Mouse (Mus musculus) E14TG2a.4 (cell line): ENCODE measurements around the gene Stx18.

Source experiments
- H3K27me3 ChIP-seq: 2 replicates; pipeline ENCODE4 v1.6.1; 2014; ENCODE audit warnings: low read length, control low read depth; ENCODE audit not compliant: insufficient read depth
- H3K36me3 ChIP-seq: 2 replicates; pipeline ENCODE4 v1.6.1; 2014; ENCODE audit warnings: low read length, control low read depth; ENCODE audit not compliant: insufficient read depth
- H3K4me1 ChIP-seq: replicated peaks from 2 replicates; pipeline ENCODE4 v1.6.1; 2014; ENCODE audit warnings: low read depth, low read length, control low read depth
- H3K4me3 ChIP-seq: replicated peaks from 2 replicates; pipeline ENCODE4 v1.5.1; 2014; ENCODE audit warnings: mild to moderate bottlenecking, low read length
- H3K9me3 ChIP-seq: 2 replicates; pipeline ENCODE4 v1.6.1; 2014; ENCODE audit warnings: low read length, control low read depth
- CTCF ChIP-seq: conservative IDR thresholded peaks from 2 replicates; pipeline ENCODE4 v1.5.1; 2014; ENCODE audit warnings: low read length
- NANOG ChIP-seq: IDR thresholded peaks from 2 replicates; pipeline ENCODE4 v1.6.1; 2014; ENCODE audit warnings: borderline replicate concordance, low read length, mixed read lengths
- POU5F1 ChIP-seq: IDR thresholded peaks from 2 replicates; pipeline ENCODE4 v1.6.1; 2014; ENCODE audit warnings: low read length, borderline replicate concordance

Stx18 gene

GRCm38 (mm10) chr5:38085561-38086392, 47.2 kb downstream of the Stx18 start:
- TF ChIP-seq NANOG = no peak
- TF ChIP-seq CTCF = peak; percentile 91
- no peak for TF ChIP-seq POU5F1
- H3K27me3 ChIP-seq = no peaks in the 10 kb centered on the region
- H3K36me3 ChIP-seq = no peaks in the 10 kb centered on the region
- H3K4me3 ChIP-seq = no peak overlapping the region
- peaks cover 14% of the 10 kb centered on the region for H3K4me1 ChIP-seq
- H3K9me3 ChIP-seq = no peaks in the 10 kb centered on the region

- H3K36me3 ChIP-seq = no peaks in the 10 kb centered on the region
- TF ChIP-seq CTCF (no peak), POU5F1 (no peak), NANOG (no peak)
- H3K9me3 ChIP-seq = no peaks in the 10 kb centered on the region
These were observed 51.6 kb downstream of the Stx18 start for GRCm38 (mm10) chr5:38090111-38090510.

GRCm38 (mm10) chr5:38090581-38090980, 52.0 kb downstream of the Stx18 start:
- no peak overlapping the region for H3K4me3 ChIP-seq
- peaks cover 13% of the 10 kb centered on the region for H3K4me1 ChIP-seq
- no peak for TF ChIP-seq POU5F1
- TF ChIP-seq CTCF = no peak
- TF ChIP-seq NANOG = peak; percentile 62; the same call in 1 of the 2 replicates
- H3K27me3 ChIP-seq = no peaks in the 10 kb centered on the region
- no peaks in the 10 kb centered on the region for H3K36me3 ChIP-seq
- no peaks in the 10 kb centered on the region for H3K9me3 ChIP-seq

More at GRCm38 (mm10) chr5:38090111-38090510, 51.6 kb downstream of the Stx18 start:
- Histone ChIP-seq H3K4me3 (no peak overlapping the region), H3K27me3 (no peaks in the 10 kb centered on the region), H3K4me1 (peaks cover 13% of the 10 kb centered on the region)

- Histone ChIP-seq H3K27me3 (no peaks in the 10 kb centered on the region), H3K36me3 (no peaks in the 10 kb centered on the region), H3K9me3 (no peaks in the 10 kb centered on the region), H3K4me3 (no peak overlapping the region), H3K4me1 (peaks cover 13% of the 10 kb centered on the region)
- TF ChIP-seq POU5F1 (no peak), CTCF (peak; percentile 81), NANOG (no peak)
These were observed 52.8 kb downstream of the Stx18 start for GRCm38 (mm10) chr5:38091046-38091965.

GRCm38 (mm10) chr5:38091966-38092304, 53.4 kb downstream of the Stx18 start:
- no peaks in the 10 kb centered on the region for H3K27me3 ChIP-seq
- no peaks in the 10 kb centered on the region for H3K9me3 ChIP-seq
- peaks cover 13% of the 10 kb centered on the region for H3K4me1 ChIP-seq
- TF ChIP-seq CTCF = no peak
- no peak for TF ChIP-seq POU5F1
- no peak for TF ChIP-seq NANOG
- H3K4me3 ChIP-seq = no peak overlapping the region
- H3K36me3 ChIP-seq = no peaks in the 10 kb centered on the region

GRCm38 (mm10) chr5:38094331-38094730, 55.8 kb downstream of the Stx18 start:
- Histone ChIP-seq H3K4me1 (peaks cover 13% of the 10 kb centered on the region), H3K4me3 (no peak overlapping the region)

GRCm38 (mm10) chr5:38097501-38098093, 59.1 kb downstream of the Stx18 start:
- Histone ChIP-seq H3K4me1 (peaks cover under 1% of the 10 kb centered on the region; the same call in 1 of the 2 replicates), H3K27me3 (no peaks in the 10 kb centered on the region), H3K36me3 (no peaks in the 10 kb centered on the region), H3K9me3 (no peaks in the 10 kb centered on the region), H3K4me3 (no peak overlapping the region)
- TF ChIP-seq CTCF (peak; percentile 37), POU5F1 (no peak), NANOG (no peak)

More at GRCm38 (mm10) chr5:38094331-38094730, 55.8 kb downstream of the Stx18 start:
- TF ChIP-seq NANOG = no peak
- TF ChIP-seq POU5F1 = no peak
- no peak for TF ChIP-seq CTCF
- Histone ChIP-seq H3K9me3 (no peaks in the 10 kb centered on the region), H3K36me3 (no peaks in the 10 kb centered on the region), H3K27me3 (no peaks in the 10 kb centered on the region)
